Mouse (Mus musculus) limb, embryonic 14.5 days (tissue): ENCODE results near the gene Plekha5. TPM values are rescaled to one million over a fixed set of nuclear protein-coding genes. Genes with fewer than 3 reads are reported as not detected.

Experiments
- ATAC-seq: fragments of 200-750 bp; cut with Nextera tagmentation; 2 replicates; pipeline ENCODE4 v1.8.0; 2017; ENCODE audit warnings: low read depth, moderate number of reproducible peaks, moderate TSS enrichment; ENCODE audit not compliant: low FRiP score
- DNase-seq: peaks from one replicate; pipeline ENCODE4 v3.0.0-alpha.2; 2015; ENCODE audit warnings: low spot score
- H3K27ac ChIP-seq: fragments of 300-500 bp; sonication (generic); replicated peaks from 2 replicates; pipeline ENCODE4 v1.5.1; 2014; ENCODE audit warnings: low read depth, mild to moderate bottlenecking, low read length, moderate library complexity, mixed read lengths
- H3K27me3 ChIP-seq: fragments of 300-500 bp; sonication (generic); 2 replicates; pipeline ENCODE4 v1.6.1; 2014; ENCODE audit warnings: low read length, mixed read lengths; ENCODE audit not compliant: control insufficient read depth, insufficient read depth
- H3K36me3 ChIP-seq: fragments of 300-500 bp; sonication (generic); 2 replicates; pipeline ENCODE4 v1.6.1; 2014; ENCODE audit warnings: mild to moderate bottlenecking, low read length, moderate library complexity, mixed read lengths; ENCODE audit not compliant: control insufficient read depth, insufficient read depth
- H3K4me1 ChIP-seq: fragments of 300-500 bp; sonication (generic); 2 replicates; pipeline ENCODE4 v1.6.1; 2014; ENCODE audit warnings: antibody characterized with exemption, low read length, mixed read lengths; ENCODE audit not compliant: control insufficient read depth, insufficient read depth
- H3K4me2 ChIP-seq: fragments of 300-500 bp; sonication (generic); replicated peaks from 2 replicates; pipeline ENCODE4 v1.6.1; 2014; ENCODE audit warnings: low read depth, mild to moderate bottlenecking, low read length, moderate library complexity; ENCODE audit not compliant: severe bottlenecking
- H3K4me3 ChIP-seq: fragments of 300-500 bp; sonication (generic); replicated peaks from 2 replicates; pipeline ENCODE4 v1.5.1; 2014; ENCODE audit warnings: low read length
- H3K9ac ChIP-seq: fragments of 300-500 bp; sonication (generic); 2 replicates; pipeline ENCODE4 v1.6.1; 2014; ENCODE audit warnings: mild to moderate bottlenecking, low read depth, low read length, moderate library complexity; ENCODE audit not compliant: severe bottlenecking
- H3K9me3 ChIP-seq: fragments of 300-500 bp; sonication (generic); 2 replicates; pipeline ENCODE4 v1.6.1; 2016; ENCODE audit warnings: low read length; ENCODE audit not compliant: control insufficient read depth
- POLR2A ChIP-seq: fragments of 200-500 bp; IDR thresholded peaks from 2 replicates; pipeline ENCODE4 v1.8.0; 2012; ENCODE audit warnings: inconsistent platforms, mild to moderate bottlenecking, moderate library complexity, borderline replicate concordance; ENCODE audit not compliant: insufficient read depth, insufficient read length; ENCODE audit errors: extremely low read depth
- WGBS: fragments of 180-500 bp; shearing (Covaris S2); extraction: QIAGEN DNeasy Blood & Tissue Kit; methylation state at CpG from one replicate; pipeline ENCODE4 v1.1.7; 2014; 5-methylcytosine and 5-hydroxymethylcytosine counted together
- polyA plus RNA-seq, 2 experiments: library from polyadenylated mRNA; depleted of rRNA in 1 of 2; stranded (reverse) in 1 of 2; unstranded in 1 of 2; fragments of >200 nt; fragmentation: Nextera tagmentation in 1 of 2; extraction: Ambion mirVana in 1 of 2; gene quantifications; 2 replicates each; pipeline versions ENCODE4 v1.2.1 to v1.2.3; 2012 to 2014

Gene Plekha5
- polyA plus RNA-seq, 2 experiments, result 50.8 to 87.2 TPM

- Histone ChIP-seq H3K27me3 (no peaks in the 10 kb centered on the region), H3K27ac (no peak overlapping the region), H3K9me3 (no peaks in the 10 kb centered on the region), H3K9ac (no peak overlapping the region), H3K4me1 (no peaks in the 10 kb centered on the region), H3K4me3 (no peak overlapping the region), H3K4me2 (no peak overlapping the region), H3K36me3 (no peaks in the 10 kb centered on the region)
- DNase-seq, result no peak
- WGBS, result 86% methylated on average over 7 of the region's 7 CpGs
- TF ChIP-seq POLR2A, result no peak
- no peak for ATAC-seq
Observed at GRCm38 (mm10) chr6:140396687-140397086, 27.2 kb upstream of the Plekha5 start.

DNA sequence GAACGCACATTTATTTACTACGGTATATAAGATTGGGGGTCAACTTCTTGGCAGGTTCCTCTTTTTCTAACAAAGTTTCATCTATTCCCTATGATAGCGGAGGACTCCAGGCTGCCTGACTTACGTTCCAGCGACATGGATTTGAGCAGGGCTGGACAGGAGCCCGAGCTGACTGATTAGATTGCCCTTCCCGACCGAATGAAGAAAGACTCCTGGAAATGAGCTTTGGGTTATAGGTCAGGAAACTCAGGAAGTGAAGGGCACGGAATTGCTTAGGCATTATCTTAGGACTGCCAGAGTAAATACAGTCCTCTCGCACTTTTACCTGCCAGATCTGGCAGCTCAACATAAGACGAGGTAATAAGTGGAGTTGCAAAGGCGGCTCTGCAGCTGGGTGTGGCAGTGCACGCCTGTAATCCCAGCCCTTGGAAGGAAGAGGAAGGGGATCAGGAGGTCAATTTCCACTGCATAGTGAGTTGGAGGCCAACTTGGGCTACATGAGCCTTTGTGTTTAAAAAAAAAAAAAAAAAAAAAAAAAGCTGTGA, 21.0 kb upstream of the Plekha5 start:
- H3K9ac ChIP-seq, result no peak overlapping the region
- no peaks in the 10 kb centered on the region for H3K27me3 ChIP-seq
- no peaks in the 10 kb centered on the region for H3K9me3 ChIP-seq
- ATAC-seq, result no peak
- no peaks in the 10 kb centered on the region for H3K4me1 ChIP-seq
- 69% methylated on average over 13 of the region's 13 CpGs for WGBS
- H3K36me3 ChIP-seq, result no peaks in the 10 kb centered on the region
- H3K4me2 ChIP-seq, result no peak overlapping the region
- no peak for TF ChIP-seq POLR2A
- no peak overlapping the region for H3K27ac ChIP-seq
- no peak overlapping the region for H3K4me3 ChIP-seq
- DNase-seq, result no peak

DNA sequence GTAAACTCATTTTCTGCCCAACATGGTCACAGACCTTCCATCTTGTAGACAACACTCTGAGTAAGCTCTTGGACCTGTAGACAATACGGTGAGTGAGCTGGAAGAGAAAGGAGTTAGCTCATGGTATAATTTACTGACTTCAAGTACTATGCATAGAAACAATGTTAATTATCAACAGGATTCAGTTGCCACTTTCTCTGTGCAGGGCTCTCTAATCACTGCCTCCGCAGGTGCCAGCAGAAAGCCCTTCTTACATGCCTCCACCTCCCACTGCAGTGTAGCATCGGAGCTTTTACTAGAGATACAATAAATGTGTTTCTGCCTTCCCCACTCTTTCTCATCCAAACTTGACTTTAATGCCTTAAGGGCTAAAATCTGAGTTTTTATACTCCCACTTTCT, 11.9 kb upstream of the Plekha5 start:
- Histone ChIP-seq H3K4me3 (no peak overlapping the region), H3K36me3 (no peaks in the 10 kb centered on the region), H3K27ac (no peak overlapping the region), H3K9ac (no peak overlapping the region), H3K4me2 (no peak overlapping the region), H3K27me3 (no peaks in the 10 kb centered on the region), H3K4me1 (no peaks in the 10 kb centered on the region), H3K9me3 (no peaks in the 10 kb centered on the region)
- no peak for DNase-seq
- ATAC-seq, result no peak
- 71% methylated on average over 3 of the region's 3 CpGs for WGBS
- no peak for TF ChIP-seq POLR2A

- H3K9ac ChIP-seq, result peak overlapping the region; percentile 96
- no peaks in the 10 kb centered on the region for H3K9me3 ChIP-seq
- H3K4me3 ChIP-seq, result peak overlapping the region; percentile 92
- no peak for TF ChIP-seq POLR2A
- H3K4me2 ChIP-seq, result peak overlapping the region; percentile 78
- DNase-seq (no peak), ATAC-seq (no peak)
- peaks cover 10% of the 10 kb centered on the region for H3K4me1 ChIP-seq
- H3K36me3 ChIP-seq, result peaks cover 7% of the 10 kb centered on the region; the same call in 1 of the 2 replicates
- peak overlapping the region; percentile 91 for H3K27ac ChIP-seq
- no peaks in the 10 kb centered on the region for H3K27me3 ChIP-seq
- WGBS, result 13% methylated on average over 29 of the region's 29 CpGs
Observed at GRCm38 (mm10) chr6:140423041-140423845, 611 bp upstream of the Plekha5 start.

DNA sequence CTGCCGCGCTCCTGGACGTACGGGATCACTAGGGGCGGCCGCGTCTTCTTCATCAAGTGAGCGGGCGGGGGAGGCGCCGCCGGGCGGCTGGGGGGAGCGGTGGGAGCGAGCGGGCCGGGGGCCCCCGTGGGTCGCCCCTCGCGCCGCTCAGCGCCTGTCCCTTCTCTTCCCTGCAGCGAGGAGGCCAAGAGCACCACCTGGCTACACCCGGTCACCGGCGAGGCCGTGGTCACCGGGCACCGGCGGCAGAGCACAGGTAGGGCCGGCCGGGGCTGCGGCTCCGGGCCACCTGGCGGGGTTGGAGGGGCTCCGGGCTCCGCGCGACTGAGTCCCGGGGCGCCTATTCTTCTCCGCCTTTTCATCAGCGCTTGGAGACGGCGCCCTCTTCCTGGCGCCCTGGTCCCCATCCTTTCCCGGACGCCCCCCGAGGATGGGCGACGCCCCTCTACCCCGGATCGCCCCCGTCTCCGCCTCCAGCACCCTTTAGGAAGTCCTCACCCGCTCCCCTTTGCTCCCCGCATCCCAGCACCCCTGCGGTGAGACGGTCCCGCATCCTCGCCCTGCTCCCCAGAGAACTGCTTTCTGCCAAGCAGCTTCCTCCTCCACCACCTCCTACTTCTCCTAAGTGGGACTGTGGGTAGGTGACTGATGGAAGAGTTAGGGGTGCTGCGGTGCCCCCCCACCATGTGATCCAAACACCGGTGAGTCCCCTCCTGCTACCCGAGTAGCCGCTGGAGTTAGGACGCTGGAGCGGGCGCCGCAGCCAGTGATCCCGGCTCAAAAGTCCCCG, 542 bp downstream of the Plekha5 start:
- peak overlapping the region; percentile 92 for H3K4me3 ChIP-seq
- peak; percentile 69 for ATAC-seq
- no peaks in the 10 kb centered on the region for H3K9me3 ChIP-seq
- peak; percentile 27 for DNase-seq
- no peaks in the 10 kb centered on the region for H3K27me3 ChIP-seq
- TF ChIP-seq POLR2A, result no peak
- H3K27ac ChIP-seq, result peak overlapping the region; percentile 91
- peak overlapping the region; percentile 96 for H3K9ac ChIP-seq
- peak overlapping the region; percentile 78 for H3K4me2 ChIP-seq
- 1% methylated on average over 43 of the region's 72 CpGs for WGBS
- H3K4me1 ChIP-seq, result peaks cover 10% of the 10 kb centered on the region
- H3K36me3 ChIP-seq, result peaks cover 15% of the 10 kb centered on the region
